In genomic region chr16:88290132-88290772, GRCm38 (mm10) we compare ENCODE assay signal across 8 mouse cellular contexts. TPM values are rescaled to one million over a fixed set of nuclear protein-coding genes. Genes with fewer than 3 reads are reported as not detected.
DNase-seq lines count a peak whose midpoint lies in the region.

Gene Grik1, minus strand, starts transcription at chr16:88290265.

- DNase-seq in adrenal gland, postnatal 10 days: peak; percentile 20
- DNase-seq in adrenal gland, adult 18-20 months (ENCODE audit: low spot score in 2 of 2): no peak
- DNase-seq in left cerebral cortex, adult 18-20 months (ENCODE audit: low spot score in 2 of 2): peak; percentile 27 to 33
- no peak for DNase-seq in left cerebral cortex, adult 11 months (ENCODE audit: low spot score)
- DNase-seq in heart, postnatal 4 days: peak; percentile 7
- peak; percentile 71 for DNase-seq in left cerebral cortex, postnatal 4 days
- peak; percentile 53 for DNase-seq in retina, embryonic 14.5 days (ENCODE audit: low spot score)
- DNase-seq in gastrocnemius, adult 18-20 months (ENCODE audit: low spot score): no peak

- intact Hi-C loops in left cerebral cortex, postnatal 4 days (cut with DNase I): no loop called here

RNA-seq across cellular contexts. Expression of gene Grik1, which starts in this region (rescaled TPM):
- under 1 TPM; 0.15 to 0.33 TPM for total RNA-seq in adrenal gland, postnatal 10 days (2021)
- total RNA-seq in adrenal gland, adult 18-20 months (2021): not detected
- total RNA-seq in left cerebral cortex, adult 18-20 months (2021): 10 to 100 TPM; 15.0 to 16.4 TPM
- under 1 TPM in 1 of 2 experiments, not detected in 1; 0.11 TPM for total RNA-seq in heart, postnatal 4 days (2021)
- 10 to 100 TPM; 37.9 to 45.2 TPM for total RNA-seq in left cerebral cortex, postnatal 4 days (2021)
- not detected for total RNA-seq in gastrocnemius, adult 18-20 months (2021)

Comparison
In these comparisons a context has a peak if more than half of its experiments do, and no peak if none do; other contexts are left out.
1. RNA of gene Grik1 (total RNA-seq): 37.9 to 45.2 TPM in left cerebral cortex, postnatal 4 days and 15.0 to 16.4 TPM in left cerebral cortex, adult 18-20 months; 0.15 to 0.33 TPM in adrenal gland, postnatal 10 days, 0.11 TPM in heart, postnatal 4 days, not detected in adrenal gland, adult 18-20 months and not detected in gastrocnemius, adult 18-20 months; every median in the first group is over 10 times any median in the second.
2. DNase-seq: peak in left cerebral cortex, adult 18-20 months (2 of 2), left cerebral cortex, postnatal 4 days (single experiment) and retina, embryonic 14.5 days (single experiment); none in adrenal gland, adult 18-20 months (0 of 2), left cerebral cortex, adult 11 months (single experiment) and gastrocnemius, adult 18-20 months (single experiment).
3. Peak in DNase-seq in adrenal gland, postnatal 10 days; RNA of the gene not detected or under 1 TPM.
4. Peak in DNase-seq in heart, postnatal 4 days; RNA of the gene not detected or under 1 TPM.